15 mouse cellular contexts compared by ENCODE assay signal in genomic region chr9:96238286-96238685, GRCm38 (mm10).
"Had no signal": no experiment of that assay in that cellular context is flagged by ENCODE, and none has a peak within 500 bp of the region (broad histone marks: within the 10 kb centered on the region; RNA-seq: fewer than 3 reads in every experiment).

No protein-coding gene starts in this region.

- ATAC-seq: midbrain, embryonic 15.5 days had no signal

- DNase-seq: kidney, adult 11 months; kidney, adult 9 months; kidney, postnatal 10 days; left cerebral cortex, postnatal 4 days; lung, embryonic 14.5 days; lung, postnatal 10 days; lung, postnatal 4 days; right cerebral cortex, adult 18-20 months; right cerebral cortex, postnatal 25 days; thymus, postnatal 36 days had no signal

- H3K27me3 ChIP-seq: limb, embryonic 13.5 days; midbrain, embryonic 15.5 days; neural tube, embryonic 13.5 days had no signal

- H3K27ac ChIP-seq: limb, embryonic 13.5 days; liver, embryonic 14.5 days; midbrain, embryonic 15.5 days; neural tube, embryonic 13.5 days had no signal

- H3K4me3 ChIP-seq: limb, embryonic 13.5 days; midbrain, embryonic 15.5 days; neural tube, embryonic 13.5 days had no signal

- H3K36me3 ChIP-seq: midbrain, embryonic 15.5 days; neural tube, embryonic 13.5 days had no signal

- H3K4me1 ChIP-seq: limb, embryonic 13.5 days; midbrain, embryonic 15.5 days had no signal

- H3K4me2 ChIP-seq: limb, embryonic 13.5 days; lung, embryonic 14.5 days; midbrain, embryonic 11.5 days; midbrain, embryonic 15.5 days; neural tube, embryonic 13.5 days had no signal

- H3K9me3 ChIP-seq: limb, embryonic 13.5 days; midbrain, embryonic 15.5 days; neural tube, embryonic 13.5 days had no signal

- H3K9ac ChIP-seq: limb, embryonic 13.5 days; liver, embryonic 14.5 days; lung, embryonic 14.5 days; midbrain, embryonic 15.5 days; neural tube, embryonic 13.5 days had no signal
